Mouse (Mus musculus): ENCODE results near the gene Sae1. TPM values are rescaled to one million over a fixed set of nuclear protein-coding genes. Genes with fewer than 3 reads are reported as not detected.

Sae1 gene
- total and polyA plus RNA-seq, 2 experiments from 2014 or later: 41.7 to 101 TPM

DNA sequence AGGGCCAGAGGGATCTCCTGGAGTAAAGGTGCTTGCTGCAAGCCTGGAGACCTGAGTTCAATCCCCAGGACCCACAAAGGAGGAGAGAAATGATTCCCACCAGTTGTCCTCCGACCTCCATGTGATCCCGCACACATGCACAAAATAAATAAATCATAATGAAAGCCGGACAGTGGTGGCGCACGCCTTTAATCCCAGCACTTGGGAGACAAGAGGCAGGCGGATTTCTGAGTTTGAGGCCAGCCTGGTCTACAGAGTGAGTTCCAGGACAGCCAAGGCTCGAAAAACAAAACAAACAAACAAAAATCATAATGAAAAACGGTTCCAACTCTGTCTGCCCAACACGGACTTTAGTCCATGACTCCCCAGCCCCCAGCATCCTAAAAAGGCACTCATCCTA, 102.7 kb downstream of the Sae1 start:
- Histone ChIP-seq H3K4me2 (ENCODE audit: low read depth, low read length) (peak overlapping the region; percentile 71), H3K4me3 (ENCODE audit: low read depth, low read length) (peak overlapping the region; percentile 81), H3K9ac (replicated peaks; ENCODE audit: low read depth, low read length) (0 out of 2 replicates have a peak overlapping the region, but pooled peaks have one; percentile 21), H3K27me3 (ENCODE audit: control insufficient read depth, insufficient read depth, low read length) (no peaks in the 10 kb centered on the region), H3K9me3 (replicated peaks; ENCODE audit: control insufficient read depth, low read length) (no peaks in the 10 kb centered on the region), H3K36me3 (replicated peaks; ENCODE audit: control insufficient read depth, insufficient read depth, low read length) (peaks cover 44% of the 10 kb centered on the region), H3K27ac (ENCODE audit: low read depth) (peak overlapping the region; percentile 98), H3K4me1 (ENCODE audit: control insufficient read depth, insufficient read depth) (no peaks in the 10 kb centered on the region; the same call in 1 of the 2 replicates)
- TF ChIP-seq EP300 (IDR thresholded peaks at IDR 0.05; ENCODE audit: low read depth): no peak
- TF ChIP-seq CTCF (IDR thresholded peaks at IDR 0.05; ENCODE audit: low read depth): no peak
- DNase-seq (ENCODE audit: low spot score) (no peak), ATAC-seq (ENCODE audit: insufficient read depth, low read depth) (no peak)
- WGBS: 72% methylated on average over 9 of the region's 9 CpGs

- no peaks in the 10 kb centered on the region for H3K9me3 ChIP-seq (replicated peaks; ENCODE audit: control insufficient read depth, low read length)
Observed at GRCm38 (mm10) chr7:16284001-16284400, 103.6 kb downstream of the Sae1 start.

DNA sequence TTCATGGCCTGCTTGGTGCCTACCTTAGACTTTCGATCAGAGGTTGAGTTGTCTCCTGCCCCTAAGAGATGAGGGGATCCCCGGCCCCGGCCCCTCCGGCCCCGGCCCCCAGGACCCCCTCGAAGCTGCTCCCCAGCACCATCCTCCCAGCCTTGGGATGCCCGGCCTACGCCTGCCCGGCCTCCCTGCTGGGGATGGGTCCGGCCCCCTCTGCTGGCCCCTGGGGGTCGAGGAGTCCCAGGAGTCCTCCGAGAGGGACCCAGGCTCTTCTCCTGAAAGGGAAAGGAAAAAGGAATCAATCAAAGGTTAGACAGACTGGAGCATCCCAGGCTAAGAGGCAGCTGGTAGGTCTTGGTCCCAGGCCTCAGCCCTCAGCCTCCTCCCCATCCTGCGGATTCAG, 105.3 kb downstream of the Sae1 start:
- Histone ChIP-seq H3K4me1 (ENCODE audit: control insufficient read depth, insufficient read depth) (no peaks in the 10 kb centered on the region; the same call in 1 of the 2 replicates), H3K9me3 (replicated peaks; ENCODE audit: control insufficient read depth, low read length) (no peaks in the 10 kb centered on the region), H3K4me2 (ENCODE audit: low read depth, low read length) (no peak overlapping the region), H3K36me3 (replicated peaks; ENCODE audit: control insufficient read depth, insufficient read depth, low read length) (peaks cover 67% of the 10 kb centered on the region), H3K4me3 (ENCODE audit: low read depth, low read length) (no peak overlapping the region), H3K27me3 (ENCODE audit: control insufficient read depth, insufficient read depth, low read length) (no peaks in the 10 kb centered on the region), H3K9ac (replicated peaks; ENCODE audit: low read depth, low read length) (no peak overlapping the region), H3K27ac (ENCODE audit: low read depth) (no peak overlapping the region)
- no peak for ATAC-seq (ENCODE audit: insufficient read depth, low read depth)
- TF ChIP-seq CTCF (IDR thresholded peaks at IDR 0.05; ENCODE audit: low read depth) (no peak), EP300 (IDR thresholded peaks at IDR 0.05; ENCODE audit: low read depth) (no peak)
- DNase-seq (ENCODE audit: low spot score): no peak
- 89% methylated on average over 11 of the region's 13 CpGs for WGBS

More at GRCm38 (mm10) chr7:16284001-16284400, 103.6 kb downstream of the Sae1 start:
- H3K9ac ChIP-seq (replicated peaks; ENCODE audit: low read depth, low read length): no peak overlapping the region
- ATAC-seq (ENCODE audit: insufficient read depth, low read depth) (no peak), DNase-seq (ENCODE audit: low spot score) (no peak)
- no peaks in the 10 kb centered on the region for H3K27me3 ChIP-seq (ENCODE audit: control insufficient read depth, insufficient read depth, low read length)
- H3K27ac ChIP-seq (ENCODE audit: low read depth): no peak overlapping the region
- 91% methylated on average over 8 of the region's 8 CpGs for WGBS
- H3K4me1 ChIP-seq (ENCODE audit: control insufficient read depth, insufficient read depth): no peaks in the 10 kb centered on the region; the same call in 1 of the 2 replicates
- TF ChIP-seq EP300 (IDR thresholded peaks at IDR 0.05; ENCODE audit: low read depth) (no peak), CTCF (IDR thresholded peaks at IDR 0.05; ENCODE audit: low read depth) (no peak)
- H3K36me3 ChIP-seq (replicated peaks; ENCODE audit: control insufficient read depth, insufficient read depth, low read length): peaks cover 51% of the 10 kb centered on the region
- H3K4me2 ChIP-seq (ENCODE audit: low read depth, low read length): no peak overlapping the region
- H3K4me3 ChIP-seq (ENCODE audit: low read depth, low read length): no peak overlapping the region

- no peak overlapping the region for H3K4me3 ChIP-seq (ENCODE audit: low read depth, low read length)
- no peaks in the 10 kb centered on the region for H3K27me3 ChIP-seq (ENCODE audit: control insufficient read depth, insufficient read depth, low read length)
- H3K4me1 ChIP-seq (ENCODE audit: control insufficient read depth, insufficient read depth): no peaks in the 10 kb centered on the region; the same call in 1 of the 2 replicates
- TF ChIP-seq EP300 (IDR thresholded peaks at IDR 0.05; ENCODE audit: low read depth) (no peak), CTCF (IDR thresholded peaks at IDR 0.05; ENCODE audit: low read depth) (no peak)
- H3K9ac ChIP-seq (replicated peaks; ENCODE audit: low read depth, low read length): no peak overlapping the region
- 90% methylated on average over 11 of the region's 11 CpGs for WGBS
- H3K9me3 ChIP-seq (replicated peaks; ENCODE audit: control insufficient read depth, low read length): no peaks in the 10 kb centered on the region
- H3K27ac ChIP-seq (ENCODE audit: low read depth): no peak overlapping the region
- DNase-seq (ENCODE audit: low spot score) (no peak), ATAC-seq (ENCODE audit: insufficient read depth, low read depth) (no peak)
- no peak overlapping the region for H3K4me2 ChIP-seq (ENCODE audit: low read depth, low read length)
- peaks cover 83% of the 10 kb centered on the region for H3K36me3 ChIP-seq (replicated peaks; ENCODE audit: control insufficient read depth, insufficient read depth, low read length)
Observed at GRCm38 (mm10) chr7:16280721-16281120, 106.9 kb downstream of the Sae1 start.

GRCm38 (mm10) chr7:16274922-16275890, 112.4 kb downstream of the Sae1 start:
- no peak for ATAC-seq (ENCODE audit: insufficient read depth, low read depth)
- Histone ChIP-seq H3K4me3 (ENCODE audit: low read depth, low read length) (no peak overlapping the region), H3K4me1 (ENCODE audit: control insufficient read depth, insufficient read depth) (0 out of 2 replicates have a peak, but pooled peaks cover 4% of the 10 kb centered on the region), H3K27me3 (ENCODE audit: control insufficient read depth, insufficient read depth, low read length) (no peaks in the 10 kb centered on the region), H3K36me3 (replicated peaks; ENCODE audit: control insufficient read depth, insufficient read depth, low read length) (peaks cover 45% of the 10 kb centered on the region), H3K9me3 (replicated peaks; ENCODE audit: control insufficient read depth, low read length) (no peaks in the 10 kb centered on the region), H3K27ac (ENCODE audit: low read depth) (no peak overlapping the region), H3K4me2 (ENCODE audit: low read depth, low read length) (no peak overlapping the region), H3K9ac (replicated peaks; ENCODE audit: low read depth, low read length) (no peak overlapping the region)
- WGBS: 86% methylated on average over 10 of the region's 10 CpGs
- TF ChIP-seq EP300 (IDR thresholded peaks at IDR 0.05; ENCODE audit: low read depth) (no peak), CTCF (IDR thresholded peaks at IDR 0.05; ENCODE audit: low read depth) (no peak)
- DNase-seq (ENCODE audit: low spot score): no peak
